Mouse (Mus musculus) neural tube, embryonic 15.5 days (tissue): ENCODE results near the gene Siglece. TPM values are rescaled to one million over a fixed set of nuclear protein-coding genes. Genes with fewer than 3 reads are reported as not detected.
A peak's percentile ranks its signal among the peaks of the same experiment; 100 is the strongest.
"Not testable (repeated sequence)": the region's sequence is repeated elsewhere in the genome, so short reads cannot be mapped to it uniquely, and the experiment has no call there.

Experiments
- ATAC-seq: fragments of 200-750 bp; cut with Nextera tagmentation; 2 replicates; pipeline ENCODE4 v1.8.0; 2017; ENCODE audit warnings: mild to moderate bottlenecking, moderate TSS enrichment, moderate library complexity; ENCODE audit not compliant: low FRiP score
- H3K27ac ChIP-seq: fragments of 300-500 bp; sonication (generic); replicated peaks from 2 replicates; pipeline ENCODE4 v1.5.1; 2015; ENCODE audit warnings: mild to moderate bottlenecking, inconsistent platforms
- H3K27me3 ChIP-seq: fragments of 300-500 bp; sonication (generic); replicated peaks from 2 replicates; pipeline ENCODE4 v1.6.1; 2015; ENCODE audit warnings: inconsistent platforms
- H3K36me3 ChIP-seq: fragments of 300-500 bp; sonication (generic); 2 replicates; pipeline ENCODE4 v1.6.1; 2015; ENCODE audit warnings: inconsistent platforms
- H3K4me1 ChIP-seq: fragments of 300-500 bp; sonication (generic); 2 replicates; pipeline ENCODE4 v1.6.1; 2015; ENCODE audit warnings: inconsistent platforms
- H3K4me2 ChIP-seq: fragments of 300-500 bp; sonication (generic); 2 replicates; pipeline ENCODE4 v1.6.1; 2015; ENCODE audit warnings: inconsistent platforms, mild to moderate bottlenecking, moderate library complexity
- H3K4me3 ChIP-seq: fragments of 300-500 bp; sonication (generic); replicated peaks from 2 replicates; pipeline ENCODE4 v1.5.1; 2015; ENCODE audit warnings: mild to moderate bottlenecking, inconsistent platforms
- H3K9ac ChIP-seq: fragments of 300-500 bp; sonication (generic); replicated peaks from 2 replicates; pipeline ENCODE4 v1.6.1; 2015; ENCODE audit warnings: mild to moderate bottlenecking, inconsistent platforms
- H3K9me3 ChIP-seq: fragments of 300-500 bp; sonication (generic); replicated peaks from 2 replicates; pipeline ENCODE4 v1.6.1; 2016; ENCODE audit warnings: inconsistent platforms
- WGBS: fragments of 180-500 bp; shearing (Covaris S2); methylation state at CpG from one replicate; pipeline ENCODE4 v1.1.7; 2015; ENCODE audit warnings: mixed read lengths; 5-methylcytosine and 5-hydroxymethylcytosine counted together
- polyA plus RNA-seq: library from polyadenylated mRNA; unstranded; fragments of >200 nt; fragmentation: Nextera tagmentation; extraction: Ambion mirVana; gene quantifications from 2 replicates; pipeline ENCODE4 v1.2.1, GENCODE M21; 2015

Siglece gene
- polyA plus RNA-seq = 0.23 and 0.56 TPM in 2 replicates

DNA sequence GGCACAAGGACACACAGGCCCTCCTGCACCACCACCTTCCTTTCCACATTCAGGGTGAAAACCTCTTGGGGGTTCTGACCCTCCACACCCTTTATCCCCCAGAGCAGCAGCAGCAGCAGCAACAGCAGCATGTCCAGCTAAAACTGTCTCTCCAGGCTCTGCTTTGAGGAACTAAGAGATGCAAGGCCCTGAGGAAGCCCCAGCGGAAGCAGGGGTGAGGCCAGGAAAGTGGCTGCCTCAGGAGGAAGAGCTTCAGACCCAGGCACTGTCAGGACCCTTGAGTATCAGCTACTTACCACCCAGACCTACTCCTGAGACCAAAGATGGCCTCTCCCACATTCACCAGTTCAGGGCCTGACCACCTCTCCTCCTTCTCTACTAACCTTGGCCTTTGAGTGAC, at the start of gene Siglece:
Siglece (minus strand) TSS at position 160 of the 400 bp plus-strand sequence.
- Histone ChIP-seq H3K27me3 (no peaks in the 10 kb centered on the region), H3K9me3 (no peaks in the 10 kb centered on the region), H3K27ac (no peak within 1 kb of the TSS), H3K9ac (no peak within 1 kb of the TSS), H3K4me1 (no peaks in the 10 kb centered on the region), H3K4me3 (no peak within 1 kb of the TSS), H3K36me3 (no peaks in the 10 kb centered on the region), H3K4me2 (no peak within 1 kb of the TSS)
- WGBS = 83% methylated on average over 1 of the region's 1 CpGs
- ATAC-seq = no peak

DNA sequence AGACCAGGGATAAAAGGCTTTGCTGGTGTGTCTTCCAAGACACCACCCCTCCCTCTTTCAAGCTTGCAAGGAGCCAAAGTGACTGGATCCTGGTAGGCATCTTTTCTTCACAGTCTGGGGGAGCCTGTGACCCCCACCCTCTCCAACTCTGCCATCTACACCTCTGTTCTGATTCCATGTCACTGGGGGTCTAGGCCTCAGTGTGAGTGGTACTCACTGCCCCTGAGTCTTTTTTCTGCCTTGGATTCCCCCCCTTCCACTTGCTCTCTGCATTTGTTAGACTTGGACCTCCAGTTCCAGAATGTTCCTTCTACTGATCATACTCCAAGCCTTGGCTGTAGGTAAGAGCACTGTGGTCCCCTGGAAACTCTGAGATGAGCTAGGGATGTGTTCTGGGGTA, 30.2 kb upstream of the Siglece start, which contains the start of gene Klk14:
Klk14 (plus strand) TSS at position 301 of the 400 bp plus-strand sequence.
- ATAC-seq = no peak
- Histone ChIP-seq H3K4me3 (no peak within 1 kb of the TSS), H3K27me3 (no peaks in the 10 kb centered on the region), H3K4me2 (no peak within 1 kb of the TSS), H3K9me3 (no peaks in the 10 kb centered on the region), H3K4me1 (no peaks in the 10 kb centered on the region), H3K9ac (no peak within 1 kb of the TSS), H3K27ac (no peak within 1 kb of the TSS), H3K36me3 (no peaks in the 10 kb centered on the region)

DNA sequence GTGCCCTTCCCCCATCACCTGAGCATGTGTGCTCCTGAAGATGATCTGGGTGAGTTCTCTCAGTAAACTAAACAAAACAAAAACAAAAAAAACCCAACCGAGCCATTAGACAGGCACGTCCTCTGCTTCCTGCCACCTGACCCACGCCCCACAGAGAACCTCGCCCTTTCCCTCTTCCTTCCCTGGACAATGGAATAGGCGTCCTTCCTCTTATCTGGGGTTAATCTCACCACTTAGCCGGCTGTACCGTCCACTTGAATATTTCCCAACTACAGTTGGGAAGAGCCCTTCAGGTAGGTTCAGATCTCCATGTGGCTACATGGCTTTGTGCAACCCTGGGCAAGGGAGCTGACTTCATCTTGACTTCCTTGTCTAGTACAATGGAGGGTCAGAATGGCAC, 25.1 kb upstream of the Siglece start:
- Histone ChIP-seq H3K9me3 (no peaks in the 10 kb centered on the region), H3K27me3 (no peaks in the 10 kb centered on the region), H3K36me3 (no peaks in the 10 kb centered on the region), H3K4me2 (no peak overlapping the region), H3K4me3 (no peak overlapping the region), H3K27ac (no peak overlapping the region), H3K9ac (no peak overlapping the region), H3K4me1 (no peaks in the 10 kb centered on the region)
- ATAC-seq = no peak
- WGBS = 77% methylated on average over 7 of the region's 7 CpGs

DNA sequence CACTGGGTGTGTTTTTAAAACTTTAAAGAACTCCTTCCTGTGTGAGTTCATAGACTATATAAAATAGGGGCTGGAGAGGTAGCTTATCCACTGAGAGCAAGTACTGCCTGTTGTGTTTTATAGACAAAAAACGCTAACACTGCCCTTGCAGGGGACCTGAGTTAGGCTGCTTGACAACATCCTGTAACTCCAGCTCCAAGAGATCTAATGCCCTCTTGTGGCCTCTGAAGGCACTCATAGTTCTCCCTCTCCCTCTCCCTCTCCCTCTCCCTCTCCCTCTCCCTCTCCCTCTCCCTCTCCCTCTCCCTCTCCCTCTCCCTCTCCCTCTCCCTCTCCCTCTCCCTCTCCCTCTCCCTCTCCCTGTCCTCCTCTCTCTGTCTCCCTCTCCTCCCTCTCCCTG, 22.6 kb upstream of the Siglece start:
- 24% methylated on average over 1 of the region's 1 CpGs for WGBS
- peaks cover 11% of the 10 kb centered on the region for H3K36me3 ChIP-seq
- H3K9ac ChIP-seq, H3K4me3 ChIP-seq, H3K4me1 ChIP-seq, H3K9me3 ChIP-seq, H3K27me3 ChIP-seq, H3K4me2 ChIP-seq, H3K27ac ChIP-seq, ATAC-seq: not testable (repeated sequence)

DNA sequence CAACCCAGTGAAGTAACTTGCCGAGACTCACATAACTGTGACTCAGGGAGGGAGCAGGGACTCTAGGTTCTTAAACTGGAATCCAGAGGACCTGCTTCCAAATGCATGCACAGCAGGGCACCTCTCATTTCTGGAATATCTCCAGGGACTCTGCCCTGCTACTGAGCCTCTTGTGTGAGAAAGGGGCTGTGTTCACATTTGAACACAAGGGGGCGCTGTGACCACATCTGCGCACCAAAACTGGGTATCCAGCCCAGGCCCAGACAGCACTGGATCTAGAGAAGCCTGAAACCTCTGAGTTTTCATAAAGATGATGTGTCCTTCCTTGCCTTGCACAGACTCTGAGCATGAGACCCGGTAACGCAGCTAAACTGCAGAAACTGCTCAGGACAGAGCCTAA, 21.0 kb upstream of the Siglece start:
- Histone ChIP-seq H3K9me3 (no peaks in the 10 kb centered on the region), H3K36me3 (peaks cover 27% of the 10 kb centered on the region), H3K9ac (no peak overlapping the region), H3K4me3 (no peak overlapping the region), H3K4me1 (no peaks in the 10 kb centered on the region), H3K27ac (no peak overlapping the region), H3K4me2 (no peak overlapping the region), H3K27me3 (no peaks in the 10 kb centered on the region)
- WGBS = 21% methylated on average over 5 of the region's 5 CpGs
- peak; percentile 67; the same call in 1 of the 2 replicates for ATAC-seq

DNA sequence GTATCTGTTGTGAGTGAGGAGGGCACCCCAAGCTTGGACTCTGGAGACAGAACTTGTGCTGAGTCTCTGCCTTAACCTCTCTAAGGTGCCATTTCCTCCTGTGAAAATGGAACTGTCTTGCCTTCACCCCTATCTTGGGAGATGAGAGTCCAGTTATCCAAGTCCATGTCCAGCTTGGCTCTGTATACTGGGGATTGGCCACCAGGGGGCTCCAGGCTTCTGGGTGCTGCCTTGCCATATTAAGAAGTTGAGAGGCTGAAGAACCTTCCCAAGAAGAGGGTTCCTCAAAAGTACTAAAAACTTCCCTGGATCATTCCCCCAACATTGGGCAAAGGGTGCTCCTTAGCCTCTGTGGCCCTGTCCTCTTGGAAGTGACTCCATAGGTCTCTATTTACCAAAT, 18.6 kb upstream of the Siglece start:
- Histone ChIP-seq H3K9me3 (no peaks in the 10 kb centered on the region), H3K9ac (no peak overlapping the region), H3K27ac (no peak overlapping the region), H3K4me3 (no peak overlapping the region), H3K27me3 (no peaks in the 10 kb centered on the region), H3K36me3 (peaks cover 43% of the 10 kb centered on the region), H3K4me2 (no peak overlapping the region), H3K4me1 (no peaks in the 10 kb centered on the region)
- no peak for ATAC-seq

DNA sequence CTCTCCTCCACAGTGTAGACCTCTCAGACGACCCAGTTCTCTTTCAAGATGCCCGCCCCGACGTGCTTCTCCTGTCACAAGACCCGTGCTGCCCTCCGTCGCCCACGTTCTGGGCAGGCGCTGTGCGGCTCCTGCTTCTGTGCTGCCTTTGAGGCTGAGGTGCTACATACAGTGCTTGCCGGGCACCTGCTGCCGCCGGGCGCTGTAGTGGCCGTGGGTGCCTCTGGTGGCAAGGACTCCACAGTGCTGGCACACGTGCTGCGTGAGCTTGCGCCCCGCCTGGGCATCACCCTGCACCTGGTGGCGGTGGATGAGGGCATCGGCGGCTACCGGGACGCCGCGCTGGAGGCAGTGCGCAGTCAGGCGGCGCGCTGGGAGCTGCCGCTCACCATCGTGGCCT, 15.1 kb upstream of the Siglece start:
- H3K27ac ChIP-seq = no peak overlapping the region
- H3K9ac ChIP-seq = no peak overlapping the region
- no peak overlapping the region for H3K4me3 ChIP-seq
- H3K4me2 ChIP-seq = no peak overlapping the region
- H3K4me1 ChIP-seq = peaks cover 13% of the 10 kb centered on the region
- no peak for ATAC-seq
- H3K27me3 ChIP-seq = no peaks in the 10 kb centered on the region
- H3K9me3 ChIP-seq = no peaks in the 10 kb centered on the region
- 94% methylated on average over 32 of the region's 32 CpGs for WGBS
- H3K36me3 ChIP-seq = peaks cover 43% of the 10 kb centered on the region

DNA sequence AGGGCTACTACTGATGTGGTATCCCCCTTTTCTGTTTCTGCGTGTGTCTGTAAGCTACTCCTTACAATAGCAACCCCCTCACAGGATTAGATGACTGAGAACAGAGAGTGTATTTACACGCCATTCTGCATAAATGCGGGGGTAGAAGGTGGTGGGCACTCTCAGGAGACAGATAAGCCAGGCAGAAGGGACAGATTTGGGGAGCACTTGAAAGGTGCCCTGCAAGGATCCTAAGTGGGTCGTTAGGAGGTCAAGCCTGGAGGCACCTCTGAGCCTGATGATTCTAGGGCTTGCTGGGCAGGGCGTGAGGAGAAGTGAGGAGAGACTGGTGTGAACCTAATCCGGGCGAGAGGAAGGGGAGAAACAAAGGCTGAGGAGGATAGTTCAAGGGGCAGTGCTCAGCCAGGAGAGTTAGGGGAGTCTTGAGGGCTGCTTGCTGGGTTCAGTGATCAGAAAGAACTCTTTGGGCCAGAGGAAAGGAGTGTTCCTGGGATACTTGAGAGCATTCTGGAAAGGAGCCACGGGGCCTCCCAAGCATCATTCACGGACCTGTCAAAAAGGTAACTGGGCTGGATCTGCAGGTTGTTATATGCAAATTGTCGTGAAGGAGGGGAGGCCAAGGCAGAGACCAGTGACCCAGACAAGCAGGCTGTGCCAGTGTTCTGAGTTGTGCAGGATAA, 12.8 kb upstream of the Siglece start:
- H3K4me1 ChIP-seq = peaks cover 13% of the 10 kb centered on the region
- H3K9me3 ChIP-seq = no peaks in the 10 kb centered on the region
- peak overlapping the region; percentile 66 for H3K4me3 ChIP-seq
- peak overlapping the region; percentile 72 for H3K9ac ChIP-seq
- peak; percentile 30 for ATAC-seq
- no peaks in the 10 kb centered on the region for H3K27me3 ChIP-seq
- peak overlapping the region; percentile 60; the same call in 1 of the 2 replicates for H3K27ac ChIP-seq
- peak overlapping the region; percentile 69 for H3K4me2 ChIP-seq
- WGBS = 16% methylated on average over 10 of the region's 10 CpGs
- peaks cover 34% of the 10 kb centered on the region for H3K36me3 ChIP-seq

DNA sequence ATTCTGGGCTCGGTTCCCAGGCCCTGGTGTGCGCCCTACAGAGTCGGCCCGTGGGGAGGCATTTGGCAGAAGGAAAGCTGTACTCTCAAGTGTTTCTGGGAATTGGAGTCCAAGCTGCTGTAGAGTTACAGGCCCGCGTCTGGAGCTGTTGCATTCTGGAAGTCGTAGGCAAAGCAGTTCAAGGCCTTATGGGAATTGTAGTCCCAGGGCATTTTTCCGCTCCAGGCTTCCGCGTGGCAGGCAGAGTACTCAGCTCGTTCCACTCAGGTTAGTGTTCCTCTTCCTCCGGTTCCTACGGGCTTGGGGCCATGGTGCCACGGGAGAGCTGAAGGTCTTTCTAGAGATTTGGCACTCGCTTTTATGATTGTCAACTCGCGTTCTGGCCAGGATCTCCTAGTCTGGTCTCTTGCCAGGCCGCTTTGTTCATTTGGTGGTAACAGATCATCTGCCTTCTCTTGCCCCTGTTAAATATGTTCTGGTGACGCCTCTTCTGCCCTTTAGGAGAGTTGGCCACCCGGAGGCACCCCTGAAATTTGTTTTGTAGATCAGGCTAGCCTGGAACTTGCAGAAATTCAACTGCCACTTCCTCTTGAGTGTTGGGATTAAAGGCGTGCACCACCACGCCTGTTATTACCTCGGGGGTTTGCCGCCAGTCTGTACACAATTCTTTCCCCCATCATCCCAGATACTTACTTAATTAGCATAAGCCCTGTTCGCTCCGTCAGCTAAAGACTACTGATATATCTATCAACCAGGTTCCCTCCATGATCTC, 12.0 kb upstream of the Siglece start, which contains the start of gene Ctu1:
Ctu1 (plus strand) TSS at position 208 of the 772 bp plus-strand sequence.
- peak within 1 kb of the TSS; percentile 66 for H3K4me3 ChIP-seq
- H3K27me3 ChIP-seq = no peaks in the 10 kb centered on the region
- H3K27ac ChIP-seq = peak within 1 kb of the TSS; percentile 60
- under 1% methylated on average over 26 of the region's 26 CpGs for WGBS
- peak; percentile 95 for ATAC-seq
- peaks cover 13% of the 10 kb centered on the region for H3K4me1 ChIP-seq
- no peaks in the 10 kb centered on the region for H3K9me3 ChIP-seq
- H3K4me2 ChIP-seq = peak within 1 kb of the TSS; percentile 69
- peak within 1 kb of the TSS; percentile 72 for H3K9ac ChIP-seq
- H3K36me3 ChIP-seq = peaks cover 27% of the 10 kb centered on the region

DNA sequence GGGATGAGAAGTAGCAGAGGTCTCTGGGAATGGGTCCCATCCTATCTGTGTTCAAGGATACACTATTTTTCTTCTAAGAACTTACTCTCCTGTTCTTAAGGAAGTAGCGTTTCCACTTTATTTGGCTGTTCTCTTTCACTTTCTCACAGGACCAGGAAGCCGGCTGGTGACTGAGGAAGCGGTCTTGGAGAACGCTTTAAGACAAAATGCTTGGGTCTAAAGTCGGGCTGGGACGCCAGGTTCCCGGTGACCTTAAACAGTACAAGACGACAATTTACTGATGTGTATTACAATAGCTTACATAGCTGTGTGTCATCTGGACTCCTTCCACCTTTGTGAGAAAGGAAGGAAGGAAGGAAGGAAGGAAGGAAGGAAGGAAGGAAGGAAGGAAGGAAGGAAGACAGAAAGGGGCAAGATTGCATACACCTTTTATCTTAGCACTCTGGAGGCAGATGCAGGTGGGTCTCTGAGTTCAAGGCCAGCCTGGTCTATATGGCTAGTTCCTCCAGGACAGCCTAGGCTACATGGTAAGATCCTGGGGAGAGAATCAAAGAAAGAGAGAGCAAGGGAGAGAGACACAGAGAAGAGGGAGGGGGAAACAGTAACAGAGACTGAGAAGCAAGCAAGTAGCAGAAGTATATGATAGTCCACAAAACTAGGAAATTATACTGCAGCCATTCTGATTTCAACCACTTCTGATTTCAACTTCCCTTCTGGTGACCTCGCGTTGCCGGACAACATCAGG, 11.3 kb upstream of the Siglece start:
- Histone ChIP-seq H3K4me3 (peak overlapping the region; percentile 66), H3K9ac (peak overlapping the region; percentile 72), H3K4me1 (peaks cover 13% of the 10 kb centered on the region), H3K27me3 (no peaks in the 10 kb centered on the region), H3K4me2 (peak overlapping the region; percentile 69), H3K27ac (peak overlapping the region; percentile 43; the same call in 1 of the 2 replicates), H3K36me3 (peaks cover 19% of the 10 kb centered on the region), H3K9me3 (no peaks in the 10 kb centered on the region)
- 69% methylated on average over 11 of the region's 11 CpGs for WGBS
- ATAC-seq = peak; percentile 58

DNA sequence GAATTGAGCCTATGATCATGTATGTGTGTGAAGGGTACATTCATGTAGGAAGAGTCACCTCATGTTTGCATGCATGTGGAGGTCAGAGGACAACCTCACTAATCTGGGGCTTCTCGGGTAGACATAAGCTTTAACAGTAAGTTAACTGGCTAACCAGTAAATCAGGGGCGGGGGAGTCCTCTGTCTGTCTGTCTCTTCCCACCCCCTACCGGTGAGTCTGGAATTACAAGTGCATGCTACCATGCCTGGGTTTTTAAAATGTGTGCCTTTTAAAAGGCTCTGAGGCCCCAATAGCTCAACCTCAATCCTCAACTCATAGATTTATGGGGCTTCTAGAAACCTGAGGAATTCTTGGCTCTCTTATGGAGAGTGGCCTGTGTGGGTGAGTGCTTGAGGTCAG, 8.6 kb upstream of the Siglece start:
- Histone ChIP-seq H3K4me3 (no peak overlapping the region), H3K27me3 (no peaks in the 10 kb centered on the region), H3K4me2 (no peak overlapping the region), H3K9me3 (no peaks in the 10 kb centered on the region), H3K4me1 (peaks cover 13% of the 10 kb centered on the region), H3K36me3 (no peaks in the 10 kb centered on the region), H3K27ac (no peak overlapping the region), H3K9ac (no peak overlapping the region)
- WGBS = 32% methylated on average over 3 of the region's 3 CpGs
- no peak for ATAC-seq
